Mouse (Mus musculus) heart, embryonic 14.5 days (tissue): ENCODE data around the gene Crtc1. TPM values are rescaled to one million over a fixed set of nuclear protein-coding genes. Genes with fewer than 3 reads are reported as not detected.

ENCODE experiments used
- ATAC-seq: fragments of 200-750 bp; cut with Nextera tagmentation; 2 replicates; pipeline ENCODE4 v1.8.0; 2017; ENCODE audit warnings: low read depth, moderate TSS enrichment; ENCODE audit not compliant: insufficient number of reproducible peaks, insufficient read depth, low FRiP score
- H3K27ac ChIP-seq, 2 experiments: fragments of 200-500 bp in 1 of 2; fragments of 300-500 bp in 1 of 2; sonication (generic) in 1 of 2; replicated peaks in 1 of 2; 2 replicates each; pipeline ENCODE4 v1.5.1; 2012 to 2014; ENCODE audit warnings: low read depth in 2 of 2, low read length in 2 of 2, control low read depth in 1 of 2, mild to moderate bottlenecking in 1 of 2, mixed read lengths in 1 of 2; ENCODE audit not compliant: control insufficient read depth in 1 of 2, insufficient read depth in 1 of 2
- H3K27me3 ChIP-seq: fragments of 300-500 bp; sonication (generic); 2 replicates; pipeline ENCODE4 v1.6.1; 2014; ENCODE audit warnings: mild to moderate bottlenecking, low read length, control low read depth; ENCODE audit not compliant: control insufficient read depth, insufficient read depth
- H3K36me3 ChIP-seq: fragments of 300-500 bp; sonication (generic); 2 replicates; pipeline ENCODE4 v1.6.1; 2014; ENCODE audit warnings: mild to moderate bottlenecking, control low read depth, low read length, mixed read lengths; ENCODE audit not compliant: control insufficient read depth, insufficient read depth
- H3K4me1 ChIP-seq, 2 experiments: fragments of 200-500 bp in 1 of 2; fragments of 300-500 bp in 1 of 2; sonication (generic) in 1 of 2; 2 replicates each; pipeline ENCODE4 v1.6.1; 2012 to 2014; ENCODE audit warnings: low read length in 2 of 2, control low read depth in 1 of 2, mixed read lengths in 1 of 2; ENCODE audit not compliant: control insufficient read depth in 2 of 2, insufficient read depth in 2 of 2
- H3K4me2 ChIP-seq: fragments of 300-500 bp; sonication (generic); 2 replicates; pipeline ENCODE4 v1.6.1; 2014; ENCODE audit warnings: mild to moderate bottlenecking, low read length
- H3K4me3 ChIP-seq, 2 experiments: fragments of 200-500 bp in 1 of 2; fragments of 300-500 bp in 1 of 2; sonication (generic) in 1 of 2; 2 replicates each; pipeline ENCODE4 v1.5.1; 2012 to 2014; ENCODE audit warnings: low read length in 2 of 2, mild to moderate bottlenecking in 2 of 2, control low read depth in 1 of 2, low read depth in 1 of 2, moderate library complexity in 1 of 2; ENCODE audit not compliant: control insufficient read depth in 1 of 2, insufficient read depth in 1 of 2
- H3K9ac ChIP-seq: fragments of 300-500 bp; sonication (generic); 2 replicates; pipeline ENCODE4 v1.6.1; 2014; ENCODE audit warnings: mild to moderate bottlenecking, low read length
- H3K9me3 ChIP-seq: fragments of 300-500 bp; sonication (generic); 2 replicates; pipeline ENCODE4 v1.6.1; 2016; ENCODE audit warnings: low read length, control low read depth; ENCODE audit not compliant: control insufficient read depth
- WGBS: fragments of 180-500 bp; shearing (Covaris S2); extraction: QIAGEN DNeasy Blood & Tissue Kit; methylation state at CpG from one replicate; pipeline ENCODE4 v1.1.7; 2014; 5-methylcytosine and 5-hydroxymethylcytosine counted together
- polyA plus RNA-seq: library from polyadenylated mRNA; unstranded; fragments of >200 nt; fragmentation: Nextera tagmentation; extraction: Ambion mirVana; gene quantifications from 2 replicates; pipeline ENCODE4 v1.2.1, GENCODE M21; 2014

Gene Crtc1
- polyA plus RNA-seq, 1 experiment from 2014 or later: 12.2 TPM

GRCm38 (mm10) chr8:70343696-70344095, 95.7 kb downstream of the Crtc1 start:
- WGBS: 69% methylated on average over 6 of the region's 6 CpGs
- H3K27ac ChIP-seq: no peak overlapping the region
- H3K36me3 ChIP-seq: peaks cover 75% of the 10 kb centered on the region
- peaks cover 0 to 3% of the 10 kb centered on the region in 2 experiments; a peak in 1 of 4 replicates for H3K4me1 ChIP-seq
- H3K4me3 ChIP-seq: no peak overlapping the region
- no peak overlapping the region for H3K9ac ChIP-seq
- ATAC-seq: no peak
- H3K4me2 ChIP-seq: no peak overlapping the region
- no peaks in the 10 kb centered on the region for H3K9me3 ChIP-seq
- H3K27me3 ChIP-seq: no peaks in the 10 kb centered on the region

- WGBS: 86% methylated on average over 7 of the region's 7 CpGs
Measured at GRCm38 (mm10) chr8:70343076-70343475, 96.3 kb downstream of the Crtc1 start.

GRCm38 (mm10) chr8:70342007-70342406, 97.4 kb downstream of the Crtc1 start:
- H3K4me1 ChIP-seq: no peaks in the 10 kb centered on the region
- no peak overlapping the region for H3K4me3 ChIP-seq
- no peak overlapping the region for H3K9ac ChIP-seq
- peaks cover 84% of the 10 kb centered on the region for H3K36me3 ChIP-seq
- H3K27me3 ChIP-seq: no peaks in the 10 kb centered on the region
- H3K9me3 ChIP-seq: no peaks in the 10 kb centered on the region
- H3K27ac ChIP-seq: no peak overlapping the region
- ATAC-seq: no peak
- no peak overlapping the region for H3K4me2 ChIP-seq
- WGBS: 87% methylated on average over 14 of the region's 14 CpGs

More at GRCm38 (mm10) chr8:70343076-70343475, 96.3 kb downstream of the Crtc1 start:
- H3K9me3 ChIP-seq: no peaks in the 10 kb centered on the region
- H3K27ac ChIP-seq: no peak overlapping the region
- H3K9ac ChIP-seq: no peak overlapping the region
- no peak overlapping the region for H3K4me2 ChIP-seq
- H3K27me3 ChIP-seq: no peaks in the 10 kb centered on the region
- H3K4me1 ChIP-seq: no peaks in the 10 kb centered on the region
- ATAC-seq: no peak
- no peak overlapping the region for H3K4me3 ChIP-seq
- H3K36me3 ChIP-seq: peaks cover 75% of the 10 kb centered on the region

- 84% methylated on average over 7 of the region's 7 CpGs for WGBS
- ATAC-seq: no peak
- H3K9me3 ChIP-seq: no peaks in the 10 kb centered on the region
- no peaks in the 10 kb centered on the region for H3K4me1 ChIP-seq
- H3K9ac ChIP-seq: no peak overlapping the region
- no peak overlapping the region for H3K4me2 ChIP-seq
- peaks cover 86% of the 10 kb centered on the region for H3K36me3 ChIP-seq
- no peak overlapping the region for H3K27ac ChIP-seq
- H3K4me3 ChIP-seq: no peak overlapping the region
- no peaks in the 10 kb centered on the region for H3K27me3 ChIP-seq
Measured at GRCm38 (mm10) chr8:70340659-70341058, 98.7 kb downstream of the Crtc1 start.

- no peak overlapping the region for H3K27ac ChIP-seq
- H3K9ac ChIP-seq: no peak overlapping the region
- H3K4me1 ChIP-seq: no peaks in the 10 kb centered on the region
- H3K9me3 ChIP-seq: no peaks in the 10 kb centered on the region
- 91% methylated on average over 7 of the region's 7 CpGs for WGBS
- H3K4me3 ChIP-seq: no peak overlapping the region
- no peak overlapping the region for H3K4me2 ChIP-seq
- peaks cover 100% of the 10 kb centered on the region for H3K36me3 ChIP-seq
- no peak for ATAC-seq
- H3K27me3 ChIP-seq: no peaks in the 10 kb centered on the region
Measured at GRCm38 (mm10) chr8:70338931-70339330, 100.4 kb downstream of the Crtc1 start.

- no peak overlapping the region for H3K9ac ChIP-seq
- no peak for ATAC-seq
- WGBS: 93% methylated on average over 6 of the region's 6 CpGs
- peaks cover 11 to 21% of the 10 kb centered on the region in 2 experiments; a peak in 3 of 4 replicates for H3K4me1 ChIP-seq
- H3K4me2 ChIP-seq: no peak overlapping the region
- H3K27me3 ChIP-seq: peaks cover 6% of the 10 kb centered on the region; the same call in 1 of the 2 replicates
- no peaks in the 10 kb centered on the region for H3K9me3 ChIP-seq
- no peak overlapping the region for H3K27ac ChIP-seq
- H3K36me3 ChIP-seq: peaks cover 69% of the 10 kb centered on the region
- no peak overlapping the region for H3K4me3 ChIP-seq
Measured at GRCm38 (mm10) chr8:70332878-70333202, 106.5 kb downstream of the Crtc1 start.

Other genes with a start within 250 kb of the Crtc1 start
- gene Slc25a42, start 227.3 kb downstream of the Crtc1 start, polyA plus RNA-seq: 5.8 and 7.1 TPM in 2 replicates
- gene Sugp2, start 205.4 kb downstream of the Crtc1 start, polyA plus RNA-seq: 23.1 and 29.1 TPM in 2 replicates
- 12.1 and 16.5 TPM in 2 replicates for gene Armc6, start 205.1 kb downstream of the Crtc1 start, polyA plus RNA-seq
- gene Homer3, start 156.8 kb downstream of the Crtc1 start, polyA plus RNA-seq: 22.2 and 25.0 TPM in 2 replicates
- gene Ddx49, start 137.1 kb downstream of the Crtc1 start, polyA plus RNA-seq: 28.9 and 33.7 TPM in 2 replicates
- 294 and 319 TPM in 2 replicates for gene Cope, start 137.1 kb downstream of the Crtc1 start, polyA plus RNA-seq
- gene Cers1, start 123.8 kb downstream of the Crtc1 start, polyA plus RNA-seq: 1.8 and 2.3 TPM in 2 replicates
- 0.57 TPM in 1 of 2 replicates, not detected in the other for gene Gdf1, start 109.8 kb downstream of the Crtc1 start, polyA plus RNA-seq
- gene Upf1, start 86.3 kb downstream of the Crtc1 start, polyA plus RNA-seq: 14.2 and 18.1 TPM in 2 replicates
- gene Comp, start 66.0 kb downstream of the Crtc1 start, polyA plus RNA-seq: 3.0 and 4.6 TPM in 2 replicates
- gene Klhl26, start 37.4 kb upstream of the Crtc1 start, polyA plus RNA-seq: 9.6 and 9.8 TPM in 2 replicates
- gene Tmem59l, start 47.8 kb upstream of the Crtc1 start, polyA plus RNA-seq: 0.31 TPM in 1 of 2 replicates, not detected in the other
- 0.42 and 2.0 TPM in 2 replicates for gene Crlf1, start 53.6 kb upstream of the Crtc1 start, polyA plus RNA-seq
- gene Rex1bd, start 67.2 kb upstream of the Crtc1 start, polyA plus RNA-seq: 129 and 138 TPM in 2 replicates
- 900 and 1,040 TPM in 2 replicates for gene Uba52, start 71.2 kb upstream of the Crtc1 start, polyA plus RNA-seq
- gene Fkbp8, start 88.1 kb upstream of the Crtc1 start, polyA plus RNA-seq: 189 and 209 TPM in 2 replicates
- 79.3 and 85.7 TPM in 2 replicates for gene Kxd1, start 88.4 kb upstream of the Crtc1 start, polyA plus RNA-seq
- gene Ell, start 99.9 kb upstream of the Crtc1 start, polyA plus RNA-seq: 13.0 and 13.2 TPM in 2 replicates
- gene Isyna1, start 154.8 kb upstream of the Crtc1 start, polyA plus RNA-seq: 59.5 and 69.8 TPM in 2 replicates
- 83.7 and 85.8 TPM in 2 replicates for gene Ssbp4, start 169.3 kb upstream of the Crtc1 start, polyA plus RNA-seq
- gene Lrrc25, start 176.6 kb upstream of the Crtc1 start, polyA plus RNA-seq: 1.3 and 3.2 TPM in 2 replicates
- gene Gdf15, start 192.9 kb upstream of the Crtc1 start, polyA plus RNA-seq: 1.1 TPM in 2 replicates
- gene Pgpep1, start 220.8 kb upstream of the Crtc1 start, polyA plus RNA-seq: 39.7 and 46.6 TPM in 2 replicates
- 316 and 334 TPM in 2 replicates for gene Lsm4, start 233.7 kb upstream of the Crtc1 start, polyA plus RNA-seq